Mouse (Mus musculus) forebrain, embryonic 16.5 days (tissue): ENCODE results near the gene Ankdd1b. TPM values are rescaled to one million over a fixed set of nuclear protein-coding genes. Genes with fewer than 3 reads are reported as not detected.

Experiments
- ATAC-seq: fragments of 200-750 bp; cut with Nextera tagmentation; 2 replicates; pipeline ENCODE4 v1.8.0; 2017; ENCODE audit warnings: mild to moderate bottlenecking, moderate library complexity
- H3K27ac ChIP-seq: fragments of 300-500 bp; sonication (generic); 2 replicates; pipeline ENCODE4 v1.5.1; 2014; ENCODE audit warnings: low read length, control low read depth
- H3K27me3 ChIP-seq: fragments of 300-500 bp; sonication (generic); replicated peaks from 2 replicates; pipeline ENCODE4 v1.6.1; 2014; ENCODE audit warnings: low read length; ENCODE audit not compliant: control insufficient read depth, insufficient read depth
- H3K36me3 ChIP-seq: fragments of 300-500 bp; sonication (generic); 2 replicates; pipeline ENCODE4 v1.6.1; 2014; ENCODE audit not compliant: control insufficient read depth, insufficient read depth
- H3K4me1 ChIP-seq: fragments of 300-500 bp; sonication (generic); replicated peaks from 2 replicates; pipeline ENCODE4 v1.6.1; 2014; ENCODE audit warnings: low read length; ENCODE audit not compliant: control insufficient read depth, insufficient read depth
- H3K4me2 ChIP-seq: fragments of 300-500 bp; sonication (generic); 2 replicates; pipeline ENCODE4 v1.6.1; 2014; ENCODE audit warnings: mild to moderate bottlenecking, low read length, control low read depth
- H3K4me3 ChIP-seq: fragments of 300-500 bp; sonication (generic); replicated peaks from 2 replicates; pipeline ENCODE4 v1.5.1; 2014; ENCODE audit warnings: mild to moderate bottlenecking, low read length, control low read depth
- H3K9ac ChIP-seq: fragments of 300-500 bp; sonication (generic); replicated peaks from 2 replicates; pipeline ENCODE4 v1.6.1; 2014; ENCODE audit warnings: low read depth, low read length, control low read depth
- H3K9me3 ChIP-seq: fragments of 300-500 bp; sonication (generic); 2 replicates; pipeline ENCODE4 v1.6.1; 2016; ENCODE audit warnings: low read length; ENCODE audit not compliant: control insufficient read depth
- WGBS: fragments of 180-500 bp; shearing (Covaris S2); extraction: QIAGEN DNeasy Blood & Tissue Kit; methylation state at CpG from one replicate; pipeline ENCODE4 v1.1.7; 2014; 5-methylcytosine and 5-hydroxymethylcytosine counted together
- polyA plus RNA-seq: library from polyadenylated mRNA; unstranded; fragments of >200 nt; fragmentation: Nextera tagmentation; extraction: Ambion mirVana; gene quantifications from 2 replicates; pipeline ENCODE4 v1.2.1, GENCODE M21; 2015

The Ankdd1b gene
- polyA plus RNA-seq, 1 experiment from 2014 or later = not detected

- no peaks in the 10 kb centered on the region for H3K36me3 ChIP-seq
- H3K9ac ChIP-seq = no peak overlapping the region
- no peak overlapping the region for H3K27ac ChIP-seq
- no peak for ATAC-seq
- H3K4me1 ChIP-seq = no peaks in the 10 kb centered on the region
- no peak overlapping the region for H3K4me2 ChIP-seq
- H3K4me3 ChIP-seq = no peak overlapping the region
- 93% methylated on average over 4 of the region's 4 CpGs for WGBS
- no peaks in the 10 kb centered on the region for H3K27me3 ChIP-seq
- H3K9me3 ChIP-seq = no peaks in the 10 kb centered on the region
Observed at GRCm38 (mm10) chr13:96440436-96440835, 30.6 kb downstream of the Ankdd1b start.

GRCm38 (mm10) chr13:96436921-96437320, 34.1 kb downstream of the Ankdd1b start:
- Histone ChIP-seq H3K4me3 (no peak overlapping the region), H3K9ac (no peak overlapping the region), H3K27me3 (no peaks in the 10 kb centered on the region), H3K36me3 (no peaks in the 10 kb centered on the region), H3K4me2 (no peak overlapping the region), H3K27ac (no peak overlapping the region), H3K4me1 (no peaks in the 10 kb centered on the region), H3K9me3 (no peaks in the 10 kb centered on the region)
- 97% methylated on average over 1 of the region's 1 CpGs for WGBS
- ATAC-seq = no peak

- Histone ChIP-seq H3K27me3 (no peaks in the 10 kb centered on the region), H3K4me2 (no peak overlapping the region), H3K9me3 (no peaks in the 10 kb centered on the region), H3K4me3 (no peak overlapping the region), H3K4me1 (no peaks in the 10 kb centered on the region), H3K36me3 (no peaks in the 10 kb centered on the region), H3K27ac (no peak overlapping the region), H3K9ac (no peak overlapping the region)
- no peak for ATAC-seq
- WGBS = 42% methylated on average over 12 of the region's 13 CpGs
Observed at GRCm38 (mm10) chr13:96435793-96436192, 35.2 kb downstream of the Ankdd1b start.

GRCm38 (mm10) chr13:96434899-96435331, 36.1 kb downstream of the Ankdd1b start:
- H3K4me2 ChIP-seq = no peak overlapping the region
- ATAC-seq = no peak
- no peak overlapping the region for H3K4me3 ChIP-seq
- 70% methylated on average over 5 of the region's 5 CpGs for WGBS
- H3K9ac ChIP-seq = no peak overlapping the region
- H3K4me1 ChIP-seq = no peaks in the 10 kb centered on the region
- H3K27me3 ChIP-seq = no peaks in the 10 kb centered on the region
- H3K27ac ChIP-seq = no peak overlapping the region
- H3K9me3 ChIP-seq = no peaks in the 10 kb centered on the region
- no peaks in the 10 kb centered on the region for H3K36me3 ChIP-seq

GRCm38 (mm10) chr13:96433648-96434190, 37.3 kb downstream of the Ankdd1b start:
- no peak for ATAC-seq

GRCm38 (mm10) chr13:96433041-96433440, 38.0 kb downstream of the Ankdd1b start:
- no peaks in the 10 kb centered on the region for H3K4me1 ChIP-seq
- no peak for ATAC-seq
- no peaks in the 10 kb centered on the region for H3K9me3 ChIP-seq
- H3K4me3 ChIP-seq = no peak overlapping the region
- H3K27me3 ChIP-seq = no peaks in the 10 kb centered on the region
- 88% methylated on average over 6 of the region's 6 CpGs for WGBS
- H3K4me2 ChIP-seq = no peak overlapping the region
- no peak overlapping the region for H3K9ac ChIP-seq
- H3K27ac ChIP-seq = no peak overlapping the region
- no peaks in the 10 kb centered on the region for H3K36me3 ChIP-seq

More at GRCm38 (mm10) chr13:96433648-96434190, 37.3 kb downstream of the Ankdd1b start:
- Histone ChIP-seq H3K4me1 (no peaks in the 10 kb centered on the region), H3K4me3 (no peak overlapping the region), H3K9ac (no peak overlapping the region), H3K9me3 (no peaks in the 10 kb centered on the region), H3K27me3 (no peaks in the 10 kb centered on the region), H3K27ac (no peak overlapping the region), H3K36me3 (no peaks in the 10 kb centered on the region), H3K4me2 (no peak overlapping the region)
- WGBS = 84% methylated on average over 11 of the region's 11 CpGs

GRCm38 (mm10) chr13:96432376-96432811, 38.6 kb downstream of the Ankdd1b start:
- Histone ChIP-seq H3K9ac (no peak overlapping the region), H3K27me3 (no peaks in the 10 kb centered on the region)
- 55% methylated on average over 3 of the region's 3 CpGs for WGBS

GRCm38 (mm10) chr13:96431595-96432156, 39.3 kb downstream of the Ankdd1b start:
- no peak overlapping the region for H3K9ac ChIP-seq
- H3K4me2 ChIP-seq = no peak overlapping the region
- WGBS = 40% methylated on average over 12 of the region's 12 CpGs
- H3K27me3 ChIP-seq = no peaks in the 10 kb centered on the region
- peaks cover 8% of the 10 kb centered on the region; the same call in 1 of the 2 replicates for H3K4me1 ChIP-seq
- no peak overlapping the region for H3K4me3 ChIP-seq
- ATAC-seq = peak; percentile 89
- H3K36me3 ChIP-seq = no peaks in the 10 kb centered on the region
- H3K9me3 ChIP-seq = no peaks in the 10 kb centered on the region
- H3K27ac ChIP-seq = no peak overlapping the region

More at GRCm38 (mm10) chr13:96432376-96432811, 38.6 kb downstream of the Ankdd1b start:
- Histone ChIP-seq H3K4me3 (no peak overlapping the region), H3K4me1 (peaks cover 2% of the 10 kb centered on the region; the same call in 1 of the 2 replicates), H3K9me3 (no peaks in the 10 kb centered on the region), H3K36me3 (no peaks in the 10 kb centered on the region), H3K4me2 (no peak overlapping the region), H3K27ac (no peak overlapping the region)
- no peak for ATAC-seq

GRCm38 (mm10) chr13:96428531-96428930, 42.5 kb downstream of the Ankdd1b start:
- Histone ChIP-seq H3K9me3 (no peaks in the 10 kb centered on the region), H3K4me3 (no peak overlapping the region), H3K4me2 (no peak overlapping the region), H3K36me3 (no peaks in the 10 kb centered on the region), H3K9ac (no peak overlapping the region), H3K27me3 (no peaks in the 10 kb centered on the region), H3K27ac (no peak overlapping the region), H3K4me1 (peaks cover 9% of the 10 kb centered on the region; the same call in 1 of the 2 replicates)
- WGBS = 67% methylated on average over 5 of the region's 5 CpGs
- no peak for ATAC-seq
